Mouse (Mus musculus) neural tube, embryonic 15.5 days (tissue): Measurements from ENCODE around the gene Gpr146. TPM values are rescaled to one million over a fixed set of nuclear protein-coding genes. Genes with fewer than 3 reads are reported as not detected.

Experiments
- ATAC-seq: fragments of 200-750 bp; cut with Nextera tagmentation; 2 replicates; pipeline ENCODE4 v1.8.0; 2017; ENCODE audit warnings: mild to moderate bottlenecking, moderate TSS enrichment, moderate library complexity; ENCODE audit not compliant: low FRiP score
- H3K27ac ChIP-seq: fragments of 300-500 bp; sonication (generic); replicated peaks from 2 replicates; pipeline ENCODE4 v1.5.1; 2015; ENCODE audit warnings: mild to moderate bottlenecking, inconsistent platforms
- H3K27me3 ChIP-seq: fragments of 300-500 bp; sonication (generic); replicated peaks from 2 replicates; pipeline ENCODE4 v1.6.1; 2015; ENCODE audit warnings: inconsistent platforms
- H3K36me3 ChIP-seq: fragments of 300-500 bp; sonication (generic); 2 replicates; pipeline ENCODE4 v1.6.1; 2015; ENCODE audit warnings: inconsistent platforms
- H3K4me1 ChIP-seq: fragments of 300-500 bp; sonication (generic); 2 replicates; pipeline ENCODE4 v1.6.1; 2015; ENCODE audit warnings: inconsistent platforms
- H3K4me2 ChIP-seq: fragments of 300-500 bp; sonication (generic); 2 replicates; pipeline ENCODE4 v1.6.1; 2015; ENCODE audit warnings: inconsistent platforms, mild to moderate bottlenecking, moderate library complexity
- H3K4me3 ChIP-seq: fragments of 300-500 bp; sonication (generic); replicated peaks from 2 replicates; pipeline ENCODE4 v1.5.1; 2015; ENCODE audit warnings: mild to moderate bottlenecking, inconsistent platforms
- H3K9ac ChIP-seq: fragments of 300-500 bp; sonication (generic); replicated peaks from 2 replicates; pipeline ENCODE4 v1.6.1; 2015; ENCODE audit warnings: mild to moderate bottlenecking, inconsistent platforms
- H3K9me3 ChIP-seq: fragments of 300-500 bp; sonication (generic); replicated peaks from 2 replicates; pipeline ENCODE4 v1.6.1; 2016; ENCODE audit warnings: inconsistent platforms
- WGBS: fragments of 180-500 bp; shearing (Covaris S2); methylation state at CpG from one replicate; pipeline ENCODE4 v1.1.7; 2015; ENCODE audit warnings: mixed read lengths; 5-methylcytosine and 5-hydroxymethylcytosine counted together
- polyA plus RNA-seq: library from polyadenylated mRNA; unstranded; fragments of >200 nt; fragmentation: Nextera tagmentation; extraction: Ambion mirVana; gene quantifications from 2 replicates; pipeline ENCODE4 v1.2.1, GENCODE M21; 2015

The Gpr146 gene
- polyA plus RNA-seq, 1 experiment from 2014 or later, result 3.0 TPM

GRCm38 (mm10) chr5:139395528-139395927, 18.0 kb downstream of the Gpr146 start:
- Histone ChIP-seq H3K4me3 (no peak overlapping the region), H3K36me3 (0 out of 2 replicates have a peak, but pooled peaks cover 3% of the 10 kb centered on the region), H3K9ac (no peak overlapping the region), H3K27ac (no peak overlapping the region), H3K4me2 (no peak overlapping the region), H3K9me3 (no peaks in the 10 kb centered on the region), H3K4me1 (peaks cover 20% of the 10 kb centered on the region), H3K27me3 (no peaks in the 10 kb centered on the region)
- WGBS, result 92% methylated on average over 4 of the region's 4 CpGs
- ATAC-seq, result no peak

DNA sequence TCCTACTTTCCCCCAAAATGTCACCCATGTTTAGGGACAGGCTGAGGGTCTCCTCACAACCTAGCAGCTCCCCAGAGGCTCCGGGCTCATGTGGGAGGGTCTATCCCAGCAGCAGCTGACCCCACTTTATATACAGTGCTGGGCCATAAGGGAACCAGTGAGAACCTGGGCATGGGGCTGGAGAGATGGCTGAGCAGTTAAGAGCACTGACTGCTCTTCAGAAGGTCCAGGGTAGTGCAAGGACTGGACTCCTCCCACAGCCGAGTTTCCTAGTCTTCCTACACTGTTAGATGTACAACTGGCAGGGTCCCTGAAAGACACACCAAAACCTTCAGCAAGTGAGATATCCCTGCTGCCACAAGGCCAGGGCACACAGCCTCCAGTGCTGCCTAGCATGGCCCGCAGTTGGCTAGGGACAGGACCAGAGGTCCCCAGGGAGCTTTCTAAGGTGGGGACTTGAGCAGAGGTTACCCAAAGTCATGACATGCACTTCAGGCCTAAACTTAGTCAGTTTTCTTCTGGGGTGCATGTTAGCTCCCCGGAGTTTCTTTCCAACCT, 19.9 kb downstream of the Gpr146 start:
- Histone ChIP-seq H3K36me3 (0 out of 2 replicates have a peak, but pooled peaks cover 3% of the 10 kb centered on the region), H3K27ac (no peak overlapping the region), H3K4me1 (peaks cover 11% of the 10 kb centered on the region), H3K9me3 (no peaks in the 10 kb centered on the region), H3K9ac (no peak overlapping the region), H3K27me3 (no peaks in the 10 kb centered on the region), H3K4me2 (no peak overlapping the region), H3K4me3 (no peak overlapping the region)
- WGBS, result 87% methylated on average over 4 of the region's 4 CpGs
- no peak for ATAC-seq

- Histone ChIP-seq H3K36me3 (0 out of 2 replicates have a peak, but pooled peaks cover 3% of the 10 kb centered on the region), H3K9me3 (no peaks in the 10 kb centered on the region), H3K4me1 (peaks cover 8% of the 10 kb centered on the region), H3K4me3 (no peak overlapping the region), H3K4me2 (no peak overlapping the region), H3K9ac (no peak overlapping the region), H3K27ac (no peak overlapping the region), H3K27me3 (no peaks in the 10 kb centered on the region)
- WGBS, result 38% methylated on average over 5 of the region's 5 CpGs
- peak; percentile 82 for ATAC-seq
These were observed 20.7 kb downstream of the Gpr146 start for GRCm38 (mm10) chr5:139397959-139398753.

- WGBS, result 85% methylated on average over 5 of the region's 5 CpGs
- Histone ChIP-seq H3K9ac (no peak overlapping the region), H3K36me3 (0 out of 2 replicates have a peak, but pooled peaks cover 3% of the 10 kb centered on the region), H3K4me2 (no peak overlapping the region), H3K9me3 (no peaks in the 10 kb centered on the region), H3K4me1 (peaks cover 8% of the 10 kb centered on the region), H3K27ac (no peak overlapping the region; the same call in 1 of the 2 replicates), H3K4me3 (no peak overlapping the region), H3K27me3 (no peaks in the 10 kb centered on the region)
- ATAC-seq, result no peak
These were observed 21.3 kb downstream of the Gpr146 start for GRCm38 (mm10) chr5:139398786-139399185.

DNA sequence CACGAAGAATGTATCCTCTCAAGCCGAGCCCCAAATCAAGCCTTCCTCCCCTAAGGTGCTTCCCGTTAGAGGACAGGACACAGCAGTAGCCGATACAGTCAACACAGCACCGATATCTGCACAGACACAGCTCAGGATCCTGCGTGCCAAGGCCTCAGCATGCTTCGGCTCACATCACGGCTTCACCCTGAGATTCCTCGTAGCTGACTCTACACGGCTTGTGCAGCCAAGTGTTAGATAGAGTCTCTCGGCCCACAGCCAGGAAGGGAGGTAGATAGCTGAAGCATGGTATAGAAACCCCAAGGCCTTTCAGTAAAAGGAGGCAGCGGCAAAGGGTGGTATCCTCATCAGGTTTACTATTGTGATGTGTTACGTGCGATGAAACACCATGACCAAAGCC, 22.5 kb downstream of the Gpr146 start:
- H3K27ac ChIP-seq, result no peak overlapping the region
- no peak overlapping the region for H3K4me3 ChIP-seq
- H3K4me1 ChIP-seq, result peaks cover 8% of the 10 kb centered on the region
- no peak for ATAC-seq
- H3K9me3 ChIP-seq, result no peaks in the 10 kb centered on the region
- no peaks in the 10 kb centered on the region for H3K36me3 ChIP-seq
- H3K9ac ChIP-seq, result no peak overlapping the region
- 88% methylated on average over 14 of the region's 14 CpGs for WGBS
- no peaks in the 10 kb centered on the region for H3K27me3 ChIP-seq
- no peak overlapping the region for H3K4me2 ChIP-seq

GRCm38 (mm10) chr5:139402106-139402505, 24.6 kb downstream of the Gpr146 start:
- Histone ChIP-seq H3K9ac (no peak overlapping the region), H3K36me3 (no peaks in the 10 kb centered on the region), H3K4me3 (no peak overlapping the region), H3K4me1 (peaks cover 18% of the 10 kb centered on the region), H3K27ac (no peak overlapping the region), H3K27me3 (no peaks in the 10 kb centered on the region), H3K4me2 (no peak overlapping the region), H3K9me3 (no peaks in the 10 kb centered on the region)
- no peak for ATAC-seq
- 98% methylated on average over 2 of the region's 2 CpGs for WGBS

GRCm38 (mm10) chr5:139403692-139404260, 26.3 kb downstream of the Gpr146 start:
- Histone ChIP-seq H3K4me2 (no peak overlapping the region), H3K27me3 (no peaks in the 10 kb centered on the region), H3K36me3 (no peaks in the 10 kb centered on the region), H3K9ac (no peak overlapping the region), H3K4me3 (no peak overlapping the region), H3K27ac (no peak overlapping the region), H3K4me1 (peaks cover 18% of the 10 kb centered on the region), H3K9me3 (no peaks in the 10 kb centered on the region)
- 90% methylated on average over 8 of the region's 8 CpGs for WGBS
- ATAC-seq, result no peak

DNA sequence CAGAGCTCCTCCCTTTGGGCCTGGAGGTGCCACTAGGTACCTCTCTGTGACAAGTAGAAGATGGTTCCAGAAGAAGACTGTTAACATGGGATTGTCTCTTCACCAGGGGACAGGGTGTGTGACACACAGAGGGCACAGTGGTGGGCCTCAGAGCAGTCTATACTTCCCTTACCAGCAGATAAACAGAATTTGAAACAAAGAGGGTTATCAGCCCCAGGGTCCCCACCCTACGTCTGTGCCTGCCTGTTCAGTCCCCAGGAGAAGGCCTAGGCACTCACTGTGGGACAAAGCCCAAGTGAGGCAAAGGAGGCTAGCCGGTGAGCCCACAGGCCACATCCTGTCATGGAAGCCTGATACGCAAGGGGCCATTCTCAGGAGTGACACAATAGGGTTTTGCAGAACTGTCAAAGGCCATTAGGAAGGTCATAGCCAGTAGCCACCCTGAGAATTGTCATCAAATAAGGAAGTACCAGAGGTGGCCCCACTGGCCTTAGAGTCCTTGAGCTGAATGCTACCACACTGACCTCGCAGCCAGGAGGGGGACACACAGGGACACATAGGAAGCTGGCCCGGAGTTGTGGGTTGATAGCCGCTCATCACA, 27.4 kb downstream of the Gpr146 start, which contains the start of gene C130050O18Rik:
C130050O18Rik (plus strand) TSS at position 480 of the 601 bp plus-strand sequence.
- Histone ChIP-seq H3K4me3 (no peak within 1 kb of the TSS), H3K36me3 (no peaks in the 10 kb centered on the region), H3K4me2 (no peak within 1 kb of the TSS), H3K27ac (0 out of 2 replicates have a peak within 1 kb of the TSS, but pooled peaks have one; percentile 23), H3K27me3 (no peaks in the 10 kb centered on the region), H3K9me3 (no peaks in the 10 kb centered on the region), H3K9ac (no peak within 1 kb of the TSS), H3K4me1 (peaks cover 17% of the 10 kb centered on the region)
- ATAC-seq, result no peak
- WGBS, result 78% methylated on average over 6 of the region's 6 CpGs

GRCm38 (mm10) chr5:139405478-139405877, 28.0 kb downstream of the Gpr146 start:
- H3K4me2 ChIP-seq, result no peak overlapping the region
- 67% methylated on average over 7 of the region's 7 CpGs for WGBS
- ATAC-seq, result no peak

GRCm38 (mm10) chr5:139405953-139406352, 28.5 kb downstream of the Gpr146 start:
- no peak overlapping the region for H3K4me3 ChIP-seq
- no peaks in the 10 kb centered on the region for H3K27me3 ChIP-seq
- peaks cover 17% of the 10 kb centered on the region for H3K4me1 ChIP-seq
- no peak overlapping the region for H3K4me2 ChIP-seq
- H3K9me3 ChIP-seq, result no peaks in the 10 kb centered on the region
- ATAC-seq, result no peak
- 0 out of 2 replicates have a peak overlapping the region, but pooled peaks have one; percentile 23 for H3K27ac ChIP-seq
- WGBS, result 80% methylated on average over 3 of the region's 3 CpGs
- H3K36me3 ChIP-seq, result no peaks in the 10 kb centered on the region
- no peak overlapping the region for H3K9ac ChIP-seq

More at GRCm38 (mm10) chr5:139405478-139405877, 28.0 kb downstream of the Gpr146 start:
- Histone ChIP-seq H3K4me1 (peaks cover 17% of the 10 kb centered on the region), H3K27ac (0 out of 2 replicates have a peak overlapping the region, but pooled peaks have one; percentile 23), H3K9ac (no peak overlapping the region), H3K9me3 (no peaks in the 10 kb centered on the region), H3K4me3 (no peak overlapping the region), H3K36me3 (no peaks in the 10 kb centered on the region), H3K27me3 (no peaks in the 10 kb centered on the region)

- WGBS, result 87% methylated on average over 14 of the region's 14 CpGs
- no peak for ATAC-seq
- H3K27me3 ChIP-seq, result no peaks in the 10 kb centered on the region
- peaks cover 17% of the 10 kb centered on the region for H3K4me1 ChIP-seq
- H3K4me3 ChIP-seq, result no peak overlapping the region
- H3K9ac ChIP-seq, result no peak overlapping the region
- no peaks in the 10 kb centered on the region for H3K36me3 ChIP-seq
- no peak overlapping the region for H3K4me2 ChIP-seq
- H3K9me3 ChIP-seq, result no peaks in the 10 kb centered on the region
- H3K27ac ChIP-seq, result no peak overlapping the region; the same call in 1 of the 2 replicates
These were observed 29.8 kb downstream of the Gpr146 start for GRCm38 (mm10) chr5:139407121-139407885.
